Mouse (Mus musculus): ENCODE measurements at regions not wholly inside any gene's neighbourhood (a gene's known extent, or its start where the extent isn't known, plus 50 kb on each side); places are given as distances from the start of the nearest gene placed in this dataset.

GRCm38 (mm10) chr9:74758025-74758424, 103.7 kb upstream of the Onecut1 start:
- TF ChIP-seq CTCF (IDR thresholded peaks at IDR 0.05; ENCODE audit: insufficient read depth, low read depth, low read length) (no peak), POLR2A (IDR thresholded peaks at IDR 0.05; ENCODE audit: insufficient read depth, low read depth, low read length) (no peak)
